Mouse (Mus musculus) megakaryocyte-erythroid progenitor cell, adult 5-6 weeks (primary cell): ENCODE measurements around the gene Ddx17. TPM values are rescaled to one million over a fixed set of nuclear protein-coding genes. Genes with fewer than 3 reads are reported as not detected.

Experiments used
- ATAC-seq: replicated peaks from 2 replicates; pipeline ENCODE4 v1.8.0; 2016; ENCODE audit warnings: mild to moderate bottlenecking, inconsistent platforms; ENCODE audit not compliant: severe bottlenecking, poor library complexity, low FRiP score, low TSS enrichment
- total RNA-seq, 2 experiments: library from RNA; stranded (forward) in 1 of 2; stranded (reverse) in 1 of 2; fragments of 200-1000, 215-1000 nt in 1 of 2; fragments of >200 nt in 1 of 2; fragmentation: Nextera tagmentation in 1 of 2; gene quantifications; 2 replicates each; pipeline ENCODE4 v1.2.3; 2014 to 2017

Gene Ddx17
- total RNA-seq, 2 experiments from 2014 or later, result 128 to 157 TPM

- ATAC-seq, result no peak
These were observed 21.0 kb downstream of the Ddx17 start for GRCm38 (mm10) chr15:79525564-79525963.

GRCm38 (mm10) chr15:79519400-79520220 is 26.9 kb downstream of the Ddx17 start:
- no peak for ATAC-seq

- no peak for ATAC-seq
These were observed 28.0 kb downstream of the Ddx17 start for GRCm38 (mm10) chr15:79518571-79518970.

GRCm38 (mm10) chr15:79517710-79518109 is 28.8 kb downstream of the Ddx17 start:
- ATAC-seq, result no peak

- ATAC-seq, result 0 out of 2 replicates have a peak, but pooled peaks have one; percentile 7
These were observed 30.1 kb downstream of the Ddx17 start, which contains the start of gene Kdelr3 for GRCm38 (mm10) chr15:79516171-79517096. Kdelr3 (plus strand) TSS chr15:79516411.

- no peak for ATAC-seq
These were observed 32.6 kb downstream of the Ddx17 start for GRCm38 (mm10) chr15:79513940-79514339.

- ATAC-seq, result peak; percentile 56; the same call in 1 of the 2 replicates
These were observed 34.8 kb downstream of the Ddx17 start for GRCm38 (mm10) chr15:79511553-79512320.

GRCm38 (mm10) chr15:79510425-79510824 is 36.1 kb downstream of the Ddx17 start:
- ATAC-seq, result no peak

GRCm38 (mm10) chr15:79509998-79510397 is 36.5 kb downstream of the Ddx17 start:
- no peak for ATAC-seq

- ATAC-seq, result no peak
These were observed 39.3 kb downstream of the Ddx17 start for GRCm38 (mm10) chr15:79507055-79507828.

- ATAC-seq, result no peak
These were observed 40.1 kb downstream of the Ddx17 start for GRCm38 (mm10) chr15:79506460-79506859.

- no peak; the same call in 1 of the 2 replicates for ATAC-seq
These were observed 40.8 kb downstream of the Ddx17 start for GRCm38 (mm10) chr15:79505616-79506283.

GRCm38 (mm10) chr15:79504707-79505452 is 41.7 kb downstream of the Ddx17 start, which contains the start of gene Kcnj4:
Kcnj4 (minus strand) TSS chr15:79505241.
- ATAC-seq, result no peak

- ATAC-seq, result no peak
These were observed 43.1 kb downstream of the Ddx17 start for GRCm38 (mm10) chr15:79503438-79503837.

- ATAC-seq, result no peak
These were observed 43.6 kb downstream of the Ddx17 start for GRCm38 (mm10) chr15:79502891-79503341.

- ATAC-seq, result no peak
These were observed 46.4 kb downstream of the Ddx17 start for GRCm38 (mm10) chr15:79500110-79500509.

- no peak for ATAC-seq
These were observed 53.0 kb downstream of the Ddx17 start for GRCm38 (mm10) chr15:79493527-79493926.
